Mouse (Mus musculus) spleen, postnatal 4 days (tissue): ENCODE results near the gene Nckipsd.
A peak's percentile ranks its signal among the peaks of the same experiment; 100 is the strongest.

Experiments used
- DNase-seq, 2 experiments: peaks; one replicate each; pipeline ENCODE4 v3.0.0; 2022; ENCODE audit warnings: low spot score in 2 of 2

The Nckipsd gene

GRCm38 (mm10) chr9:108808163-108808665 is at the start of gene Nckipsd:
Nckipsd (plus strand) TSS chr9:108808368.
- peak; percentile 98 to 100 for DNase-seq

- no peak for DNase-seq
Measured at GRCm38 (mm10) chr9:108759121-108759520, 49.0 kb upstream of the Nckipsd start.

DNA sequence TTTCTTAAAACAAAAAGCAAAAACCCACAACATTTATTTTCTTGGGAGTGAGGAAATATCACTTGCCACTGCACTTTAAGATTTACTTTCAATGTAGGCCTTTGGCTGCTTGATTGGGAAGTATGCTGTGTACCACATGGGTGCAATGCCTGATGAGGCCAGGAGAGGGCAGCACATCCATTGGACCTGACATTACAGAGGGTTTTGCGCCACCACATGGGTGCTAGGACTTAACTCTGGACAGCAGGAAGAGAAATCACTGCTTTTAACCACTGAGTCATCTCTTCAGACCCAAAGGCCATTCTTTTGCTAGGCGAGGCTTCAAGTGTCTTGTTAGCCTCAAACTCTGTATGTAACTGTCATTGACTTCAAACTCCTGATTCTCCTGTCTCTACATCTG is 48.4 kb upstream of the Nckipsd start:
- DNase-seq: peak; percentile 64 to 83

DNA sequence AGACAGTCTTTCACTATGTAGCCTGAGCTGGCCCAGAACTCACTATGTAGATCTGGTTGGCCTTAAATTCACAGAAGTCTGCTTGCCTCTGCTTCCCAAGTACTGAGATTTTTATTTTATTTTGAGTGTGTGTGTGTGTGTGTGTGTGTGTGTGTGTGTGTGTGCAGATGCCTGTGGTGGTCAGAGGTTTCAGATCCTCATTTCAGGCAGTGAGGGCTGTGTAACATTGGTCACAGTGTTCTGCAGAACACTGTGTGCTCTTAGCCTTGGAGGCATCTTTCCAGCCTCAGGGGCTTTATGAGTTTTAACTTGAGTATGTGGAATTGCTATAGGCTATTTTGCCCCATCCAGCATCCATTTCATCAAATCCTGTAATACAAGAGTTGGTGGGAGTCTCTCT is 46.6 kb upstream of the Nckipsd start:
- DNase-seq: no peak

DNA sequence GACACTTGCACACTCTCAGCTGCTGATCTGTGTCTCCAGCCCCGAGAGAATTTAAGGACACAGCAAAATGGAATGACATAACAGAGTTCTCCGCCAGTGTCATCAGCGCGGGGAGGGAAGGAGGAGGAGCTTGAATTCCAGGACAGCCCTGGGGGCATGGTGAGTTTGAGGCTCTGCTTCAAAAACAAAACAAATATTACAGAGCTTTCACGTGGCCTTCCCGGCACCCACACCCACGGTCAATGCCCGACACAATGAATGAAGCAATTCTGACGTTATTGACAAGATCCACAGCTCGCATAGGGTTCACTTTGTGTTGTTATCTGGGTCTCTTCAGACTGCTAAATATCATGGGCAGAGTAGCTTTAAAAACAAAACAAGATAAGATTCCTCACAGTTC is 43.2 kb upstream of the Nckipsd start:
- no peak for DNase-seq

DNA sequence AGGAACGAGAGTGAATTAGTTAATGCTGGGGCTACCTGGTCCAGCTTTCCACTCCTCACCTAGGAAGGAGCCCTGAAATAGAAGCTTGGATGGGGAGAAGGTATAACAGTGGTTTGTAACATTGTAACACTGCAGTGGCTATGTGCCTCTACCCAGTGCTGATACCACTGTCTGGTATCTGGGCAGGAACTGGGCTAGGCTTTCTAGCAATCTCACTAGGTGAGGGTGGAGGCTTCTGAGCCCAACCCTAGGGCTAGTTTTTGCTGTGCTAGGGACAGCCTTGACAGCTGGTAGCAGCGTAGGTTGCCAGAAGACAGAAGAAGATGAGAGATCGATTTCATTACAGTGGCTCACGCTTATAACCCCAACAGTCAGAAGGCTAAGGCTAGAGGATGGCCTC is 31.6 kb upstream of the Nckipsd start:
- DNase-seq: no peak

- DNase-seq: no peak
Measured at GRCm38 (mm10) chr9:108777276-108777675, 30.9 kb upstream of the Nckipsd start.

GRCm38 (mm10) chr9:108780959-108781358 is 27.2 kb upstream of the Nckipsd start:
- DNase-seq: no peak

GRCm38 (mm10) chr9:108781891-108782290 is 26.3 kb upstream of the Nckipsd start:
- no peak for DNase-seq

DNA sequence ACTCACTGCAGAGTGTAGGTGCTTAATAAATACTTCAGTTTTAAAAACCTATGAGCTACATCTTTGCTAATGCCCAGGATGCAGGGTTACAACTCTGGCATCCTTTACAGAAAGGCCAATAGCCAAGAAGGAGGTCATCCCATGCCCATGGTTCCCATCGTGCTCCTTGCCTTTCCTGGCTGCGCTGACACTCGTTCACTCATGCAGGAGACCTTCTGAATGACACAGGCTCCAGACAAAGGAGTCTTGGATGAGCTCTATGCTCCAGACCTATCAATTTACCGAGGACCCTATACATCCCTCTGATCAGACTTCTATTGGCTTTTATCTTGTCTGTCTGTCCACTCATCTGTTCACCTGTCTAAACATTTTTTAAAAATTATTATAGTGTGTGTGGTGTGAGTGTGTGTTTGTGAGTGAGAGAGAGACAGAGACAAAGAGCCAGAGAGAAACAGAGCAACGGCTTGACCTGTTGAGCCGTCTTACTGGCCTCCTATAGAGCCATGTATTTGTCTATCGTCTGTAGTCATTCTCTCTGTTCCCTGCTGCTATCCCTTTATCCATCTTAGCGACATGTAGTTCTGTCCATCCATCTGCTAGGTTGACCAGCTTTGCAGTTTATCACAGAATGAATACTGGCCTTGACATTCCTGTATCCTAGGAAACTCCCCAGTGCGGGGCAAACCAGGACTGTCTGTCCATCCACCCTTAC is 25.2 kb upstream of the Nckipsd start:
- DNase-seq: no peak

DNA sequence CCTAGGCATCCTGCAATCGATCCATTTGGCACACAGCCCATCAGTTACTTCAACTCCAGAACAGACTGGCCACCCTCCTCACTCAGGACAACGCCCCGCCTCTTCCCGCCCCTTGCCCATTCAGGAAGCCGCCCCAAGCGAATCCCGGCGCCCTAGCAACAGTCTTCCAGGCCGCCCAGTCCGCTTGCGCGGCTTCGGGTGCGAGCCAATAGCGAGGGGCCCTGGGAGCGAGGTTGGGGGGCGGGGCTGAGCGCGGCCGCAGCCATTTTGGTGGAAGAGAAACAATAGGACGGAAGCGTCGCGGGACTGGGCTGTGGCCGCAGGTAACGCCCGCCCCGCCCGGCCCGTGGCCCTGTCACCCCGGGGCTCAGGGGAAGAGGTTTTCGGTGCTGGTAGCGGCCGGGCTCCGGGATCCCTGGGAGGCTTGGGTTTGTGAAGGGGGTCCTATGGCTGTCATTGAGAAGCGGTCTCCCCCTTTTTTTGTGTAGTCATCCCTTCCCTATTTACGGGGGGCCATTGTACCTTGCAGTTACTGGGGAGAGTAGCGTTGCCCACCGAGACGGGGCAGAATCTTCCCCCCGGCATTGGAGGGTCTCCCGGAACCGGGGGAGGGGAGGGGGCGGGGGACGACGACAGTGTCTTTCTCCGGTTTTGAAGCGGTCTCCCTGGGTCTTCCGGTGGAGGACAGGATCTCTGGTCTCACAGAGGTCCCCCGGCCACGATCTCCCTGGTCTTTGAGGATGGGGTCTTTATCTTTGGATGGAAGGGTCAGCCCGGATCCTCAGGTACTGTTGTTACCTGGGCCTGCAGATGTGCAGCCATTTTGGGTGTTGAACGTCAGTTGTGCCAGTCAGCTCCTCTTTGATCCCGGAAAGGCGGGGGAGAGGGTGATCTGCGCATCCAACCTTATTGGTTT is 24.4 kb upstream of the Nckipsd start, which contains the start of gene Ip6k2:
Gene Ip6k2 (plus strand): TSS at position 249 of the 916 bp plus-strand sequence.
- DNase-seq: peak; percentile 94 to 97

DNA sequence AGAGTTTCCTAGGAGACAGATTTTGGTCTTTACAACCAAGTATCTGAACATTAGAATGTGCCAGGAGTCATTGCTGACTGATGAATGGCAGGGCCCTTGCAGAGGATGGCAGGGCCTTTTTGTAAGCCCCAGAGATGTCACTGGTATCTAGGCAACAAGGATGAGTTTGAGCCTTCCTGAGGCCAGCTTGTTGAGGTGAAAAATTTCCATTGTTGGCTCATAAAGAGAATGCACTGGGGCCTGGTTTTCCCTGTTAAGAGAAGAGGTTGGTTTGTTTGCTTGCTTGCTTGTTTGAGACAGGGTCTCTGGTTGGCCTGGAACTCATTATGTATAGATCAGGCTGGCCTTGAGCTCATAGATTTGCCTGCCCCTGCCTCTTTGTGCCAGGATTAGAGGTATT is 22.8 kb upstream of the Nckipsd start:
- DNase-seq: no peak

GRCm38 (mm10) chr9:108786494-108786893 is 21.7 kb upstream of the Nckipsd start:
- no peak for DNase-seq

DNA sequence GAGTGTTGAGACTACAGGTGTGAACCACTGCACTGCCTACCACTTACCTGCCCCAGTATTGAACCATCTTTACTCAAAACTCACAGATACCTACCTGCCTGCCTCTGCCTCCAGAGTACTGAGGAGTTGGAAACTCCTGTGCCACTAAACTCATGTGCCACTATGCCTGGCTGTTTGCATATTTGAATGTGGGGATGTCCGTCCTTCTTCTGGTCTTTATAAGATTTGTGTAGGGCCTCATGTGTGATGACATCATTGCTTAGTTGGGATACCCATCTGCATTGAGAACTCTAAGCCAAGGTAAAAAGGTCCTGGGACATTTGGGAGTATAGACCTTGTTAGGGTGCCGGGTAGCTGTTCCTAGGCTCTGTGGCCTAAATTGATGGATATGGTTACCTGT is 21.1 kb upstream of the Nckipsd start:
- no peak for DNase-seq

- DNase-seq: no peak
Measured at GRCm38 (mm10) chr9:108788713-108789112, 19.5 kb upstream of the Nckipsd start.

DNA sequence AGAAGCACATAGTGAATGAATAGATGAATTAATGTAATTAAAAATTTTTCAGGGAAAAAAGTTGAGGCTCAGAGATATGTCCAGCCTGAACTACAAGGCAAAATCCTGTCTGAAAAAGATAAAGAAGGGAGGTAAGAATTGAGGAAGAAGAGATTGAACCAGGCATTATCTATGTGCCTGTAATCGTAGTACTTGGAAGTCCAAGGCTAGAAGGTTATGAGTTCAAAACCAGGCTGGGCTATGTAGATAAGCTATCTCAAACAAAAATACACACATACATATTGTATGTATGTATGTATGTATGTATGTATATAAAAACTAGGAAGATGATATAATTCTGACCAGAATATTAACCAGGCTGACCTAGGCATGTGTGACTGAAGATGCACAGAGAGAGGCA is 15.9 kb upstream of the Nckipsd start:
- no peak for DNase-seq

DNA sequence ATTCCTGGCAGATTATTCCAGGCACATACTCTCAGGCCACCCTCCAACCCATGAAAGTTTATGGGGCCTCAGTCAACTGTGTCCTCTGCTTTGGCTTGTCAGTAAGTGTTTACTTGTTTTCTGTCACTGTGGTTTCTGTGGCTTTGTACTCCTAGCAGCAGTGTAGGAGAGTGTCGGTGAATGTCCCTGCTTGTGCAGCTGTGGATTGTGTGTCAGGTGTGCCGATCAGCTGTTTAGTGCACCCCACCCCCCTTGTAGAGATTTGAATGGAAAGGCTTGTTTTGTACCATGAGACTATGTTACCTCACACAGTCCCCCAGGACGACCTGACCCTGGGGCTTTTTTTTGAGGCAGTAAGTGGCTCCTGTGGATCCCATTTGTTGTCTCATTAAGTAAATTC is 15.4 kb upstream of the Nckipsd start:
- no peak for DNase-seq

GRCm38 (mm10) chr9:108795281-108795680 is 12.9 kb upstream of the Nckipsd start:
- no peak for DNase-seq

DNA sequence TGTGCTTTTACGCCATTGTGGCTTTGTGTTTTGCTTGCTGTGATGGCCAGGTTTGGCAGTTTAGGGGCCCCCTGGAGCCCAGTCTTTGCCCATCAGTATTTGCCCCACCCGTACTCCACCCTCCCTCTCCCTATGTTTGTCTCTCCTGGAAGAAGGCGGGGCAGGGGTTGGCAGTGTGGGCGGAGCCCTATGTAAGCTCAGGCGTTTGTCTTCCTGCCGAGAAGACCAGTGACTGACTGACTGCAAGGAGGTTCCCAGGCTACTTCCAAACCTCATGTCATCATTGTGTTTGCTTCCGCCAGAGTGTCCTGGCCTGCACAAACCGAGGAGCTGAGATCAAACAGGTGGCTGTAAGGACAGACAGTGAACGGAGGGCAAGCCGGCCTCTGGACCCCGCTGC is 12.4 kb upstream of the Nckipsd start:
- DNase-seq: peak; percentile 73 to 80

DNA sequence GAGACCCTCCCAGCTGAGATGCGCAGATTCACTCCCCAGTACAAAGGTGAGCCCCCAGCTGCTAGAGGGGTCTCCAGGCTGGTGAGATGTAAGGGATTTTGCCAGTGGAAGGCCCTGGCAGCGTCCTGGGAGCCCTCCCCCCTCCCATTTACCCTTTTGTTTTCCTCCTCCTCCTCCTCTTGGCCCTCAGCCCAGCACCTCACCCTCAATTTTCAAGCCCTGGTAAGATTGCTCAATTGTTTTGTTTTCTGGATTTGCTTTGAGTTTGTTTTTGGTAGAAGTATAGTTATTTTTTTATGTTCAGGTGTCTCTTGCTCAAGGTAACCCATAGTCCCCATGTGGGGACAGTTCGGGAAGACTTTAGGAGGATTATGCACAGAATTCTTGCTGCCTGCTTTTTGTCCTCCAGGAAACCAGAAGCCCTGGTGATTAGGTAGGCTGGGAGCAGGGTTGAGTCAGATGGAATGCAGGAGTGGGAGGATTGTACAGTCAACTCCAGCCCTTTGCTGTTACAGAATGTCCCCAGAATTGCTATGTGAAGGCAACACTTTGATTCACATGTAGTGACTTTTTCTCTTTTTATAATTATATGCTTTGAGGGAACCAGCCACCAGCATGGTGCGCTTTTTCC is 11.7 kb upstream of the Nckipsd start:
- DNase-seq: no peak

DNA sequence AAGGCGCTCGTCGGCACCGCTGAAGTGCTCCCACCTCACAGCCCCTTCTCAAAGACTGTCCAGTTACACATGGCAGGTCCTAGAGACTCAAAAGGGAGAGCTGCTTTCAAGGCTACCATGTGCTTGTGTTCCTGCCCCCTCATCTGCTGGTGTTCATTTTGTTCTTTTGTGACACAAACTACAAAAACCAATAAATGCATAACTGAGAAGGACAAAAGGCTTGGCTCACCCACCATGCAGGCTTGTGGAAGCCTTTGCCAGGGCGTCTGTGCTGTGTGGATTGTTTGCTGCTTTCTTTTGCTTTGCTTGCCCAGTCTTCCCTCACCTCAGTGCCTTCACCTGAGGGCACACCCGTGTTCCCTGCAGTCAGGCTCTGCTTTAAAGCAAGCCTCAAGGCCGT is 10.7 kb upstream of the Nckipsd start:
- DNase-seq: no peak

GRCm38 (mm10) chr9:108798508-108799075 is 9.6 kb upstream of the Nckipsd start:
- DNase-seq: no peak
